Mouse (Mus musculus): ENCODE results near the gene Ssh1.

DNA sequence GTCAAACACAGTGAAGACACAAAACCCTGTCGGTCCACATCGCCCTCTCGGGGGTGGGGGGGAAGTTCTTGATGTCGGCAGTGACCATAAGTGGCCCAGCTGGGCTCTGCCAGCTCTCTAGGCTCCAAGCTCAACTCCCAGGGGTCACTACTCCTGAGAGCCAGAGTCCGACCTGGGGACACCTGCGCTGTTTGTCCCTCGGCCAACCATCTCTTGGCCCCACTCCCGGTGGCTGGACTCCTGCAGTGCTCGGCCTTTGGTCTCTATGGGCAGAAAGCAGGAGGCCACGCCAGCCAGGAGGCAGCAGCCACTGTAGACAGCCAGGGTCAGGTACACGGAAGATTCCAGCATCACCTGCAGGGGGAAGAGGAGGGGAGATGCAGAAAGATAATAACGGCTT, 34.4 kb upstream of the Ssh1 start:
- TF ChIP-seq CTCF (IDR thresholded peaks at IDR 0.05; ENCODE audit: low read depth) (no peak), EP300 (IDR thresholded peaks at IDR 0.05; ENCODE audit: low read depth) (no peak)
